ENCODE assay signal across 8 mouse cellular contexts in genomic region chr3:41081474-41082301, GRCm38 (mm10). TPM values are rescaled to one million over a fixed set of nuclear protein-coding genes. Genes with fewer than 3 reads are reported as not detected.
DNase-seq lines count a peak whose midpoint lies in the region; ATAC-seq and TF ChIP-seq lines count a peak whose summit lies in the region.

No protein-coding gene starts in this region.

- peak; percentile 43; the same call in 1 of the 2 replicates for ATAC-seq in G1E (ENCODE audit: extremely low read depth, insufficient number of reproducible peaks, low FRiP score, poor library complexity, severe bottlenecking)
- no peak for ATAC-seq in embryonic facial prominence, embryonic 12.5 days (ENCODE audit: insufficient number of reproducible peaks, insufficient read depth, low FRiP score, low TSS enrichment)
- ATAC-seq in limb, embryonic 12.5 days (ENCODE audit: insufficient number of reproducible peaks, insufficient read depth, low FRiP score, low TSS enrichment, low read depth) = no peak
- no peak for ATAC-seq in midbrain, embryonic 15.5 days (replicated peaks)

- peak overlapping the region; percentile 88 for H3K27ac ChIP-seq in embryonic facial prominence, embryonic 12.5 days
- H3K27ac ChIP-seq in limb, embryonic 12.5 days = peak overlapping the region; percentile 82
- H3K27ac ChIP-seq in midbrain, embryonic 15.5 days = peak overlapping the region; percentile 89

- H3K4me1 ChIP-seq in G1E (ENCODE audit: insufficient read depth, low read depth, low read length) = peaks cover 24% of the 10 kb centered on the region
- peaks cover 9% of the 10 kb centered on the region for H3K4me1 ChIP-seq in embryonic facial prominence, embryonic 12.5 days
- H3K4me1 ChIP-seq in limb, embryonic 12.5 days (replicated peaks) = peaks cover 19% of the 10 kb centered on the region
- H3K4me1 ChIP-seq in midbrain, embryonic 15.5 days = peaks cover 23% of the 10 kb centered on the region

- H3K9ac ChIP-seq in embryonic facial prominence, embryonic 12.5 days = peak overlapping the region; percentile 86
- peak overlapping the region; percentile 81 for H3K9ac ChIP-seq in limb, embryonic 12.5 days (replicated peaks)
- H3K9ac ChIP-seq in midbrain, embryonic 15.5 days = peak overlapping the region; percentile 77

- intact Hi-C loops in heart, postnatal 14 days (cut with DNase I) = loop anchor here (5.0 kb wide), 1 partner anchor 516 kb away; no protein-coding TSS in a partner anchor

- H3K9me3 ChIP-seq in G1E (replicated peaks) = no peaks in the 10 kb centered on the region
- no peaks in the 10 kb centered on the region for H3K9me3 ChIP-seq in embryonic facial prominence, embryonic 12.5 days
- H3K9me3 ChIP-seq in limb, embryonic 12.5 days = no peaks in the 10 kb centered on the region
- H3K9me3 ChIP-seq in midbrain, embryonic 15.5 days = no peaks in the 10 kb centered on the region

- peak overlapping the region; percentile 88 for H3K4me3 ChIP-seq in G1E (ENCODE audit: low read depth, low read length)
- H3K4me3 ChIP-seq in embryonic facial prominence, embryonic 12.5 days = peak overlapping the region; percentile 88
- peak overlapping the region; percentile 90 for H3K4me3 ChIP-seq in limb, embryonic 12.5 days (replicated peaks)
- H3K4me3 ChIP-seq in midbrain, embryonic 15.5 days = peak overlapping the region; percentile 96

- peak overlapping the region; percentile 54 for H3K4me2 ChIP-seq in embryonic facial prominence, embryonic 12.5 days (replicated peaks)
- H3K4me2 ChIP-seq in limb, embryonic 12.5 days = peak overlapping the region; percentile 72
- peak overlapping the region; percentile 85 for H3K4me2 ChIP-seq in midbrain, embryonic 15.5 days

- no peaks in the 10 kb centered on the region for H3K27me3 ChIP-seq in G1E (ENCODE audit: insufficient read depth, low read length)
- H3K27me3 ChIP-seq in embryonic facial prominence, embryonic 12.5 days = no peaks in the 10 kb centered on the region
- H3K27me3 ChIP-seq in limb, embryonic 12.5 days = no peaks in the 10 kb centered on the region
- H3K27me3 ChIP-seq in midbrain, embryonic 15.5 days (replicated peaks) = no peaks in the 10 kb centered on the region

- peaks cover 25% of the 10 kb centered on the region for H3K36me3 ChIP-seq in G1E (replicated peaks)
- H3K36me3 ChIP-seq in embryonic facial prominence, embryonic 12.5 days = no peaks in the 10 kb centered on the region
- H3K36me3 ChIP-seq in limb, embryonic 12.5 days = no peaks in the 10 kb centered on the region; the same call in 1 of the 2 replicates
- no peaks in the 10 kb centered on the region for H3K36me3 ChIP-seq in midbrain, embryonic 15.5 days (replicated peaks)

- 4% methylated on average over 23 of the region's 23 CpGs for WGBS in embryonic facial prominence, embryonic 12.5 days
- WGBS in limb, embryonic 12.5 days = 2% methylated on average over 23 of the region's 23 CpGs
- WGBS in midbrain, embryonic 15.5 days = 3% methylated on average over 23 of the region's 23 CpGs

- no peak for TF ChIP-seq CTCF in G1E (IDR thresholded peaks at IDR 0.05; ENCODE audit: low read depth, low read length)

- DNase-seq in 416B (ENCODE audit: low read depth) (peak; percentile 66), G1E (ENCODE audit: low spot score) (peak; percentile 48)
- peak; percentile 4 to 14 for DNase-seq in heart, postnatal 14 days
- no peak for DNase-seq in layer of hippocampus, adult 8-10 months (ENCODE audit: low spot score in 2 of 2)
- no peak for DNase-seq in T-cell, adult 2 months (ENCODE audit: low spot score)

RNA-seq across cellular contexts. Expression of gene Pgrmc2, which starts 1.2 kb away (rescaled TPM):
- 20.2 and 26.9 TPM in 2 replicates for total RNA-seq in G1E (2014; fragmentation: Nextera tagmentation)
- 12.9 and 15.4 TPM in 2 replicates for total RNA-seq in G1E (2017)
- polyA plus RNA-seq in G1E (2012) = 14.0 and 16.8 TPM in 2 replicates
- 50.3 and 50.8 TPM in 2 replicates for polyA plus RNA-seq in embryonic facial prominence, embryonic 12.5 days (2016; fragmentation: Nextera tagmentation; extraction: Ambion mirVana)
- 10 to 100 TPM; 28.2 to 31.5 TPM for total RNA-seq in heart, postnatal 14 days (2021)
- polyA plus RNA-seq in limb, embryonic 12.5 days (2016; fragmentation: Nextera tagmentation; extraction: Ambion mirVana) = 47.4 and 49.4 TPM in 2 replicates
- 26.7 and 30.3 TPM in 2 replicates for polyA plus RNA-seq in midbrain, embryonic 15.5 days (2015; fragmentation: Nextera tagmentation; extraction: Ambion mirVana)
- total RNA-seq in layer of hippocampus, adult 8-10 months (2022) = 10 to 100 TPM; 53.6 to 63.9 (median 59.0) TPM

Comparison
In these comparisons a context has a peak if more than half of its experiments do, and no peak if none do; other contexts are left out.
1. DNase-seq: peak in 416B (single experiment), G1E (single experiment) and heart, postnatal 14 days (2 of 2); none in layer of hippocampus, adult 8-10 months (0 of 2) and T-cell, adult 2 months (single experiment).
2. Peak in every context shown above with its lines, with median percentiles within 50 percentile points of each other: H3K4me3 ChIP-seq, H3K27ac ChIP-seq, H3K4me2 ChIP-seq and H3K9ac ChIP-seq.